Mouse (Mus musculus) megakaryocyte, embryonic 14.5 days (primary cell): Measurements from ENCODE around the gene Mettl3. TPM values are rescaled to one million over a fixed set of nuclear protein-coding genes. Genes with fewer than 3 reads are reported as not detected.
A peak's percentile ranks its signal among the peaks of the same experiment; 100 is the strongest.

ENCODE experiments used
- H3K27me3 ChIP-seq: replicated peaks from 2 replicates; pipeline ENCODE3; 2012; ENCODE audit warnings: inconsistent platforms
- H3K36me3 ChIP-seq: replicated peaks from 2 replicates; pipeline ENCODE3; 2012; ENCODE audit warnings: low read length, inconsistent platforms, mixed read lengths
- H3K4me1 ChIP-seq: 2 replicates; pipeline ENCODE4 v1.6.1; 2012; ENCODE audit warnings: inconsistent platforms
- H3K4me3 ChIP-seq: replicated peaks from 2 replicates; pipeline ENCODE3; 2012; ENCODE audit warnings: moderate library complexity, mild to moderate bottlenecking, inconsistent platforms
- H3K9me3 ChIP-seq: 2 replicates; pipeline ENCODE4 v1.6.1; 2012; ENCODE audit warnings: inconsistent platforms
- FLI1 ChIP-seq: IDR thresholded peaks from 2 replicates; pipeline ENCODE4 v1.6.1; 2012; ENCODE audit warnings: low read length, inconsistent platforms, mixed read lengths
- GATA1 ChIP-seq: IDR thresholded peaks from 3 replicates; pipeline ENCODE4 v1.6.1; 2012; ENCODE audit warnings: mixed read lengths, low read length, inconsistent platforms, borderline replicate concordance
- polyA plus RNA-seq: library from polyadenylated mRNA; stranded (reverse); fragments of >175 nt; gene quantifications from 2 replicates; pipeline ENCODE4 v1.2.3, GENCODE M21; 2012; ENCODE audit warnings: low replicate concordance; ENCODE audit not compliant: insufficient read depth

The Mettl3 gene
- polyA plus RNA-seq, 1 experiment: 2.5 TPM

DNA sequence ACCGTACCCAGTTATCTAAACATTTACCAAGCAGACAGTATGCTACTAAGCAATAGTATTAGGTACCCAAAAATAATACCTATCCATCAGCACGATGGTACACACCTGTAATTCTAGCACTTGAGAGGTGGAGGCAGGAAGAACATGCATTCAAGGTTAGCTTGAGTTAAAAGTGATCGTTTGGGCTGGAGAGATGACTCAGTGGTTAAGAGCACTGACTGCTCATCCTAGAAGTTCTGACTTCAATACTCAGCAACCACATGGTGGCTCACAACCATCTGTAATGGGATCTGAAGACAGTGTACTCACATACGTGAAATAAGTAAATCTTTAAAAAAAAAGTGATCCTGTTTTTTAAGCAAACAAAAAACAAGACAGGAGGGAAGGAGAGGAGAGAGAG, 58.8 kb downstream of the Mettl3 start:
- H3K4me3 ChIP-seq: peak overlapping the region; percentile 62
- TF ChIP-seq GATA1 (no peak), FLI1 (no peak)
- no peaks in the 10 kb centered on the region for H3K27me3 ChIP-seq
- H3K4me1 ChIP-seq: peaks cover 52% of the 10 kb centered on the region
- no peaks in the 10 kb centered on the region for H3K9me3 ChIP-seq
- H3K36me3 ChIP-seq: peaks cover 3% of the 10 kb centered on the region

Other genes with a start within 250 kb of the Mettl3 start
- 1.1 and 32.3 TPM in 2 replicates for gene Hnrnpc, start 201.1 kb downstream of the Mettl3 start, polyA plus RNA-seq
- not detected in 2 replicates for gene Rpgrip1, start 194.4 kb downstream of the Mettl3 start, polyA plus RNA-seq
- gene Supt16, start 107.7 kb downstream of the Mettl3 start, polyA plus RNA-seq: 2.4 and 9.0 TPM in 2 replicates
- 5.5 and 6.5 TPM in 2 replicates for gene Chd8, start 47.3 kb downstream of the Mettl3 start, polyA plus RNA-seq
- 9.7 and 15.1 TPM in 2 replicates for gene Tox4, start 26.0 kb downstream of the Mettl3 start, polyA plus RNA-seq
- gene Rab2b, start 25.6 kb downstream of the Mettl3 start, polyA plus RNA-seq: 0.45 and 1.5 TPM in 2 replicates
- 0.02 TPM in 1 of 2 replicates, not detected in the other for gene Sall2, start 23.6 kb upstream of the Mettl3 start, polyA plus RNA-seq
- gene Olfr1513, start 51.3 kb upstream of the Mettl3 start, polyA plus RNA-seq: 0.32 TPM in 1 of 2 replicates, not detected in the other
- gene Olfr1512, start 74.0 kb upstream of the Mettl3 start, polyA plus RNA-seq: not detected in 2 replicates
- not detected in 2 replicates for gene Olfr1511, start 92.3 kb upstream of the Mettl3 start, polyA plus RNA-seq
- not detected in 2 replicates for gene Olfr1510, start 109.2 kb upstream of the Mettl3 start, polyA plus RNA-seq
- gene Olfr1509, start 137.9 kb upstream of the Mettl3 start, polyA plus RNA-seq: not detected in 2 replicates
- not detected in 2 replicates for gene Olfr1508, start 162.4 kb upstream of the Mettl3 start, polyA plus RNA-seq
- not detected in 2 replicates for gene Olfr1507, start 190.6 kb upstream of the Mettl3 start, polyA plus RNA-seq